ENCODE assay signal across 8 mouse cellular contexts in genomic region chr16:93884722-93885113, GRCm38 (mm10). TPM values are rescaled to one million over a fixed set of nuclear protein-coding genes. Genes with fewer than 3 reads are reported as not detected.
DNase-seq lines count a peak whose midpoint lies in the region; ATAC-seq and TF ChIP-seq lines count a peak whose summit lies in the region.

No protein-coding gene starts in this region.

- TF ChIP-seq CTCF in bone marrow macrophage, adult 2 months (IDR thresholded peaks at IDR 0.05; ENCODE audit: low read depth, low read length): no peak

- H3K27me3 ChIP-seq in kidney, embryonic 14.5 days (ENCODE audit: control insufficient read depth, insufficient read depth, low read length): no peaks in the 10 kb centered on the region
- no peaks in the 10 kb centered on the region for H3K27me3 ChIP-seq in hindbrain, embryonic 13.5 days
- H3K27me3 ChIP-seq in midbrain, embryonic 12.5 days: peaks cover 3% of the 10 kb centered on the region; the same call in 1 of the 2 replicates

- H3K4me1 ChIP-seq in kidney, embryonic 14.5 days (ENCODE audit: control insufficient read depth, insufficient read depth, low read length): peaks cover 7% of the 10 kb centered on the region; the same call in 1 of the 2 replicates
- peaks cover 8% of the 10 kb centered on the region for H3K4me1 ChIP-seq in bone marrow macrophage, adult 2 months (ENCODE audit: control insufficient read depth, insufficient read depth, low read length)
- H3K4me1 ChIP-seq in hindbrain, embryonic 13.5 days (replicated peaks): peaks cover 16% of the 10 kb centered on the region
- H3K4me1 ChIP-seq in midbrain, embryonic 12.5 days: peaks cover 22% of the 10 kb centered on the region; the same call in 1 of the 2 replicates

- no peak for DNase-seq in kidney, postnatal 10 days
- no peak for DNase-seq in left cerebral cortex, adult 18-20 months (ENCODE audit: low spot score in 2 of 2)
- no peak for DNase-seq in embryo, embryonic 10 days (ENCODE audit: low spot score)
- DNase-seq in right cerebral cortex, adult 2 months (ENCODE audit: low spot score in 2 of 2): no peak

- H3K9ac ChIP-seq in kidney, embryonic 14.5 days (ENCODE audit: low read depth, low read length): peak overlapping the region; percentile 80
- peak overlapping the region; percentile 77 for H3K9ac ChIP-seq in hindbrain, embryonic 13.5 days
- H3K9ac ChIP-seq in midbrain, embryonic 12.5 days (replicated peaks): peak overlapping the region; percentile 73

- H3K36me3 ChIP-seq in kidney, embryonic 14.5 days (ENCODE audit: control insufficient read depth, insufficient read depth, low read length): peaks cover 20% of the 10 kb centered on the region
- peaks cover 17% of the 10 kb centered on the region for H3K36me3 ChIP-seq in hindbrain, embryonic 13.5 days
- H3K36me3 ChIP-seq in midbrain, embryonic 12.5 days: peaks cover 25% of the 10 kb centered on the region

- H3K9me3 ChIP-seq in kidney, embryonic 14.5 days (ENCODE audit: control insufficient read depth, low read length): no peaks in the 10 kb centered on the region
- H3K9me3 ChIP-seq in hindbrain, embryonic 13.5 days: no peaks in the 10 kb centered on the region
- no peaks in the 10 kb centered on the region for H3K9me3 ChIP-seq in midbrain, embryonic 12.5 days

- no peak for TF ChIP-seq POLR2A in bone marrow macrophage, adult 2 months (IDR thresholded peaks at IDR 0.05; ENCODE audit: borderline replicate concordance, low read depth, low read length)

- peak overlapping the region; percentile 81 for H3K4me3 ChIP-seq in kidney, embryonic 14.5 days (ENCODE audit: low read length)
- peak overlapping the region; percentile 95 for H3K4me3 ChIP-seq in bone marrow macrophage, adult 2 months (ENCODE audit: insufficient read depth, low read length)
- H3K4me3 ChIP-seq in hindbrain, embryonic 13.5 days: peak overlapping the region; percentile 80
- peak overlapping the region; percentile 79 for H3K4me3 ChIP-seq in midbrain, embryonic 12.5 days

- H3K27ac ChIP-seq in kidney, embryonic 14.5 days (ENCODE audit: low read depth, low read length): no peak overlapping the region
- H3K27ac ChIP-seq in bone marrow macrophage, adult 2 months (ENCODE audit: insufficient read depth, low read depth, low read length): no peak overlapping the region
- H3K27ac ChIP-seq in hindbrain, embryonic 13.5 days: no peak overlapping the region
- H3K27ac ChIP-seq in midbrain, embryonic 12.5 days (replicated peaks): no peak overlapping the region

- H3K4me2 ChIP-seq in kidney, embryonic 14.5 days (replicated peaks; ENCODE audit: low read depth, low read length): peak overlapping the region; percentile 86
- peak overlapping the region; percentile 89 for H3K4me2 ChIP-seq in hindbrain, embryonic 13.5 days
- H3K4me2 ChIP-seq in midbrain, embryonic 12.5 days (replicated peaks): peak overlapping the region; percentile 89

- ATAC-seq in kidney, embryonic 14.5 days (ENCODE audit: low FRiP score, low TSS enrichment): no peak
- no peak for ATAC-seq in hindbrain, embryonic 13.5 days (ENCODE audit: low FRiP score)
- ATAC-seq in midbrain, embryonic 12.5 days (ENCODE audit: low FRiP score, low read depth): no peak

- WGBS in kidney, embryonic 14.5 days: 55% methylated on average over 5 of the region's 5 CpGs
- 42% methylated on average over 5 of the region's 5 CpGs for WGBS in hindbrain, embryonic 13.5 days
- 46% methylated on average over 5 of the region's 5 CpGs for WGBS in midbrain, embryonic 12.5 days

RNA-seq across cellular contexts. Expression of gene Chaf1b, which starts 1.0 kb away (rescaled TPM):
- 91.6 and 91.7 TPM in 2 replicates for polyA plus RNA-seq in kidney, embryonic 14.5 days (2014; fragmentation: Nextera tagmentation; extraction: Ambion mirVana)
- 9.0 and 10.3 TPM in 2 replicates for polyA plus RNA-seq in bone marrow macrophage, adult 2 months (2012; ENCODE audit: insufficient read depth, insufficient read length, missing spikeins)
- 21.4 and 26.5 TPM in 2 replicates for polyA plus RNA-seq in hindbrain, embryonic 13.5 days (2015; fragmentation: Nextera tagmentation; extraction: Ambion mirVana)
- 70.1 and 71.6 TPM in 2 replicates for polyA plus RNA-seq in midbrain, embryonic 12.5 days (2016; fragmentation: Nextera tagmentation; extraction: Ambion mirVana)
- total RNA-seq in left cerebral cortex, adult 18-20 months (2021): under 1 TPM; 0.37 to 0.63 TPM

RNA-seq across cellular contexts. Expression of gene Morc3, which starts 52.8 kb away (rescaled TPM):
- polyA plus RNA-seq in kidney, embryonic 14.5 days (2014; fragmentation: Nextera tagmentation; extraction: Ambion mirVana): 23.5 and 42.7 TPM in 2 replicates
- polyA plus RNA-seq in bone marrow macrophage, adult 2 months (2012; ENCODE audit: insufficient read depth, insufficient read length, missing spikeins): 87.4 and 88.3 TPM in 2 replicates
- 34.2 and 42.4 TPM in 2 replicates for polyA plus RNA-seq in hindbrain, embryonic 13.5 days (2015; fragmentation: Nextera tagmentation; extraction: Ambion mirVana)
- polyA plus RNA-seq in midbrain, embryonic 12.5 days (2016; fragmentation: Nextera tagmentation; extraction: Ambion mirVana): 34.6 and 40.0 TPM in 2 replicates
- 10 to 100 TPM; 32.9 to 38.7 TPM for total RNA-seq in left cerebral cortex, adult 18-20 months (2021)
